Mouse (Mus musculus) right cerebral cortex, adult 2 months (tissue): ENCODE results near the gene Hibch.
"Not testable (repeated sequence)": the region's sequence is repeated elsewhere in the genome, so short reads cannot be mapped to it uniquely, and the experiment has no call there.

Experiments
- DNase-seq, 2 experiments: peaks; one replicate each; pipeline ENCODE4 v3.0.0; 2021 to 2022; ENCODE audit warnings: low spot score in 2 of 2

Hibch gene

DNA sequence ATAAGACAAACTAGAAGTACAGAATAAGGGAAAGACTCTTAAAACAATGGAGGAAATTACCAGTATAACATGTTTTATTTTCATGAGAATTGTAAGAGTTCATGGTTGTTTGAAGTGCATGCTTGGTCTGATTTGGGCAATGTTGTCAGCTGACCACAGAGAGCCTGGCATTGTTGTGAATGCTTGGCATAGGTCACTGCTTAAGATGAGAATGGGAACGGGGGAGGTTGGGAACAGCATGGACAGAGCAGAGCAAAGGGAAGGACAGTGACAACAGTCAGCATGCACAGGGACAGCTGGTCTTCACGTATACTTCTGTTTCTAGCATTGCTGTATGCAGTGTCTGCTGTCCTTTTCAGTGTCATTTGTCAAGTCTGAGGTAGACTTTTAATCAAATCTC is 39.5 kb downstream of the Hibch start:
- no peak for DNase-seq

DNA sequence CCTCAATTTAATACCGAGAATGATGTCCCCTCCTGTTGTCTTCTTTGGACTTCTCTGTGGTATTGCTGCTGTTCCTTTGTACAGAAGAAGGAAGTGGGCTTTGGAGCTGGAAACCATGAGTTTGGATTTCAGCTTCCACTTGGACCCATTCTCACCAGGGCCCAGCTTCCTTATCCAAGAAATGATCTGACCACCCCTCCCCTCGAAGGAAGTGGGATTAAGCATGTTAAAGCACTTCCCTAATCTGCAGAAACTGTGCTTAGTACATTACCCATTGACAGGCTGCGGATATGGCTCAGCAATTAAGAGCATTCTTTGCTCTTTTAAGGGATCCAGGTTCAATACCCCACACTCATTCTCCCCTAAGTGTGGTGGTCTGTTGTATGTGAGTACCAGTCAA is 65.1 kb downstream of the Hibch start:
- no peak for DNase-seq

DNA sequence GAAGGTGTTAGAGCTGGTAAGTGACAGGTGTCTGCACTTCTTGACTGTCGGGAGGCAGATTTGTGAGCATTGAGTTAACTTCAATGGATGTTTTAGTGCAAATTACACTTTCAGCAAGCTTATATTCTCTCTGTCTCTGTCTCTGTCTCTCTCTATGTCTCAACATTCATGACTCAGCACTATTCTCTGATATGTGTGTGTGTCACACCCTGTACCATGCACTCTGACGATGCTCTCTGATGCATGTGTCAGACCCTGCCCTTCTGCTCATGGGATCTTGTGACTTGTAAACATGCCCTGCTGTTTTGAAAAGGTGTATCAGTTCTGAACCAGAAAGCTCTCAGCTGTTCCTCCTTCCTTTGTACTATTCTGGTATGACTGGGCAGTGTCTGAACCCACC is 71.9 kb downstream of the Hibch start:
- DNase-seq, result no peak

DNA sequence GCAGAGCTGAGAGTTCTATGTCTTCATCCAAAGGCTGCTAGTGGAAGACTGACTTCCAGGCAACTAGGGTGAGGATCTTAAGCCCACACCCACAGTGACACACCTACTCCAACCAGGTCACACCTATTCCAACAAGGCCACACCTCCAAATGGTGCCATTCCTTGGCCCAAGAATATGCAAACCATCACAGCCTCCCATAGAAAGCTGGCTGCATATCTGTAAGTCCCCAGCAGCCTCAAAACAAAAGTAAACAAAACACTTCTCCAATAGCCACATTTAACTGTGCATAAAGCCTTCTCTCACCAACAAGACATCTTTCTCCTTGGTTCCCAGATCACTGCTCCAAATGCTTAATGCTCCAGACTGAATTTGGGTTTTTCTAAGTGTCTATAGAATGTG is 74.2 kb downstream of the Hibch start:
- DNase-seq, result not testable (repeated sequence)

DNA sequence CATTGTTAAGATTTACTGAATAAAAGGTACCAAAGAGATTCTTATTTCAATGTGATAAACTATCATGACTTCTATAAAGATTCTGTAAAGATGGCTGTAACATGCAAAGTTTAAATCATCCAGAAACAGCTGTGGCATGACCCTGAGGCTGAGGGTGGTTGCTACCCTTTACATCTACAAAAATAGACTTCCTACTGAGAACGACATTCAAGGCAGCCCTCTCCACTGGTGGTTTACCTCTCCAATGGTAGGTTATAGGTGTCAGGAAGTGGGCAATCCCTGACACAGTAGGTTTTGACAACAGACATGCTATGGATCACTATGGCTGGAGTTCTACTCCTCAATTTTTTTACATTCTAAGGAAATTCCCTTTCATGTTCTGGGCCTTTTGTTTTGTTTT is 79.8 kb downstream of the Hibch start:
- DNase-seq, result not testable (repeated sequence)

DNA sequence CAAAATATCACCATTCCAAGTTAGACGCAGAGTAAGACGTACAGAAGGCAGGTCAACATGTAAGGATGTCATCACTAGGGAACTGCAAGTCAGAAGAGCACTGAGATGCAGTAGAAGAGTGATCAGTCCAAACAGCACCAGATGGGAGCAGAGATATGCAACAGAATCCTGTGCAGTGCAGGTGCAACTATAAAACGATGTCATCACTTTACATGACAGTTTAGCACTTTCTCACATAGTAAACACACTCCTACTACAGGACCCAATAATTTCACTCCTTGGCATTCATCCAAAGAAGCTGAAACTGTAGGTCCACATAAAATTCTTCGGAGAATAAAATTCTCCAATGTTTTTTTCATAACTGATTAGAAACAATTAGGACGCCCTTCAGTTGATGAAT is 89.8 kb downstream of the Hibch start:
- no peak for DNase-seq

DNA sequence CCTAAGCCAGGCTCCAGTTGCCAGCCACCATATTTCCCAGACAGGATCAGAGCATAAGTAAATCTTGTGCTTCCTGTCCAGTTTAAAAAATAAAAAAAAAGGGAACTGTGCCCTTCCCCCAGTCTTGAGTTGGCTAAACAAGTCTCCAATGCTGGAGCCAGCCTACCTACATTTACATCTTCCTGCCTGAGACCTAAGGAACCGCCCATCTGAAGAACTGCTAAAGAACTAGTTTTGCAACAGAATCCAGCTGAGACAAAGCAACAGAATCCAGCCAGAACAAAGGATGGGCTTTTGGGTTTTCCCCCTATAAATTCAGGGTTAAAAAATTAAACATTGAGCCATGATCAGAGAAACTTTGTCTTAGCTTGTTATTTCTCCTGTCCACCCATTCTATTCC is 94.3 kb downstream of the Hibch start:
- DNase-seq, result no peak

DNA sequence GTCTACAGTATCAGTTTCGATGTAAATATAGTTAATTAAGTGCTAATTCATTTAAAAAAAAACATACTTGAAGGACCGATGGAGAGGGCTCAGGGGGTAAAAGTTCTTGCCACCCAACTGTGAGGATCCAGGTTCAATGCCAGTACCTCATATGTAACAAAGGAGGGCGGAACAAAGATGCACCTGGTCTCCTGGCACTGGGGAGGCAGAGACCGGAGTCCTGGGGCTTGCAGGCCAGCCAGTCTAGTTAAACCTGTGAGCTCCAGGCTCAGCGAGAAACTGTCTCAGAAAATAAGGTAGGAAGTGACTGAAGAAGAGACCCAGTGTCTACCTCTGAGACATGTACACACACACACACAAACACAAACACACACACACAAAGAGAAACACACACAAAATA is 103.2 kb downstream of the Hibch start:
- no peak for DNase-seq

DNA sequence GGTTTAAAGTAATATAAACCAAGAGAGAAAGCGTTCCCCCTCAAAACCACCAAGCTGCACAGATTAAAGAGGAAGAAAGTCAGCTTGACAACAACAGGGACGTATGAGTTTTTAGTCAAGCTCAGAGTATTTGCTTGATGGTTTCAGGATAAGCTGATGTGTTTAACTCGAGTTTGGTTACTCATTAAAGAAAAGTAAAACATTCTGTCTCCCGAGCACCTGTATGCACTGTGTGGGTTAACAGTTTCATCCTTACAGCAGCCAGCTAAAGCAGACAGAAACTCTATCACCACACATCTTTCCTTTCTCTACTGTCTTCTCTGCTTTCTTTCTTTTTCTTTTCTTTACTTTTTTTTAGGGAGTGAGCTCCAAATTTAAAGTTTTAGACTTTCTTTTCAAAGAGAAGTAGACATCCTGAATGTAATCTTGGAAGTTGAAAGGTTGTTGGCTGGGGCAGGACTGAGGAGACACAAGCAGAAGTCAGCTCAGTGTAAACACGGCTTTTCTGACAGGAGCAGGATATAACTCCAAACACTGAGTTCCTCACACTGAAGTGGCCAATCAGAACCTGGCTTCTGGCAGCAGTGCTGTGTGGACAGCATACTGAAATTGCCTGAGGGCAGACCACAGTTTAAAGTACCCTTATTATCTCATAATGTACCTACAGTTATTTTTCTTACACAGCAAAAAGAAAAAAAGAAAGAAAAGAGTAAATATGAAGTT is 106.6 kb downstream of the Hibch start:
- no peak for DNase-seq

DNA sequence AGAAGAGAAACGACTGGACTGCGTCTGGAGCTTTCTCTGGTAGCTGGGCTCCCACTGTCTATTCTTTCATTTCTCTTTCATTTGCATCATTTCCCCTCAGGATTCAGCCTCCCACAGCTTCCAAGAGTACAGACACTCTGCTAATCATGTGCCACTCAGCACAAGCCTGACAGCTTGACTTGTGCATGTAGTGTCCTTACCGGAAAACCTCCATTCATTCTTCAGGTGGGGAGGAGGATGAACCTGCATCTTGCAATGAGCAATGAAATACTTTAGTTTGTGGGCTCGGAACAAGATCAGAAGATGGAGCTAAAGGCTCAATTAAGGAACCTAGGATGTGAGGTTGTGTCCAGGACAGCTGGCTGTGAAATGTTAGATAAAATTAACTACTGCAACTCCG is 107.4 kb downstream of the Hibch start:
- peak; percentile 32 to 36 for DNase-seq

DNA sequence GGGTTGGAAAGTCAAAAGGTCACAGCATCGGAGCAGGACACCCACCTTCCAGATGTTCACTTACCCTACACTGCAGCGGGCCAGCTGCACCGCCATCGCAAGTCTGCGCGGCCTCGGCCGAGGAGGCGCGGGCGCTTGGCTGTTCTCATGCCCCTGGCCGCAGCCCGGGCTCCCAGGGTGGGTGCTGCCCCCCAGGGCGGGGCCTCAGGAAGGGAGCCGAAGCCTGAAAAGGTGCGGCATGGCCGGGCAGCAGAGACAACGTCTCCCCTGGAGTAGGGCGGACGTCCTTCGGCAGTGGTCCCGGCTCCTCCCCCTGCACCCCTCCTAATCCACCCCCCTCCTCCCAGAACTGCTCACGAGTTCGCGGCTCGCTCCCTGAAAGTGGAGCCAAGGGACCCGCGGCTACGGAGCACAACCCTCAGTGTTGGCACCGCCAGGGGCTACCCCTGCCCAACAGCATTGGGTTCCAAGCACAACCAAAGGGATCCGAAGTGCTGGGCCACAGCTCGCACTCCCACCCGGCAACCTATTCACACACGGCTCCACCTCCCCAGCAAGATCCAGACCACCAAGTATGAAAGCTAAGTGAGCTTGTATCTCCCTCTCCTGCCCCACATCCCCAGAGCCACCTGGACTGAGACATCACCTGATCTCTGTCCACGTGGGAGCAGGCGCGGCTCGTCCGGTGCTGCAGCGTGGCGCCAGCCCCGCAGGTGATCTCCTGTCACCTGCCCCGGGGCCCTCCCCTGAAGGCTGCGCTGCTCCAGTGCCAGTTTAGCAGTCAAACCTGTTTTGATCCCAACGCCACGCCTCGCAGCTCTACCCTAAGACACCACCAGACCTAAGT is 108.0 kb downstream of the Hibch start:
- peak in 1 of 2 experiments; percentile 28 for DNase-seq

DNA sequence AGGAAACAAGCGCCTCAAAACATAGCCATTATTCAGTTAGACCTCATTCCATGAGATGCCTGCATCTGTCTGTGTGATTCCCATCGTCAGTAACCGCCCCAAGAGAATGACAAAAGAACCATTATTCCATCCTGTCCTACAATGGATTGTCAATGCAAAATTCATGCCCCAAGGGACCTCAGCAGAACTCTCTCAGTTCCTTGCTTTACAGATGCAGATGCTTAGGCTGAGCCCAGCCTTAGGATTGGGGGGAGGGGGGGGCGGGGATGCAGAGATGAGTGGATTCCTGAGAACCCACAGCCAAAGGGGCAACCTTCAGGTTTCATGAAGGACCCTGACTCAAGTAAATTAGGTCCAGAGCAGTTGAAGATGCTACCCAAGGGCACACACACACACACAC is 108.8 kb downstream of the Hibch start:
- no peak for DNase-seq

DNA sequence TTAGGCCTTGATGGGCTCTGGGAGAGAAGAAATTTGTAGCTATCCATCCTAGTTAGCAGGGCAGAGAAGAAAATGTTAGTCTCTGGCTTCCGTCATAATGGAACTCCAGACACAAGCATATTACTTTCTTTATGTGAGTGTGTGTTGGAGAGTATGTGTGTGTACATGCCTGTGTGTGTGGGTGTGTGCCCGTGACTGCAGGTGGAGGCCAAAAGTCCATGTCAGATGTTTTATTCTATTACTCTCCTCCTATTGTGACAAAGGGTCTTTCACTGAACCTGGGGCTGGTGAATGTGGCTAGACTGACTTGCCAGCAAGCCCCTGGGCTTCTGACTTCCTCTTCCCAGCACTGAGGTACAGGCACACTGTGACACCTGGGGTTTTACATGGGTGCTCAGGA is 109.7 kb downstream of the Hibch start:
- DNase-seq, result no peak

DNA sequence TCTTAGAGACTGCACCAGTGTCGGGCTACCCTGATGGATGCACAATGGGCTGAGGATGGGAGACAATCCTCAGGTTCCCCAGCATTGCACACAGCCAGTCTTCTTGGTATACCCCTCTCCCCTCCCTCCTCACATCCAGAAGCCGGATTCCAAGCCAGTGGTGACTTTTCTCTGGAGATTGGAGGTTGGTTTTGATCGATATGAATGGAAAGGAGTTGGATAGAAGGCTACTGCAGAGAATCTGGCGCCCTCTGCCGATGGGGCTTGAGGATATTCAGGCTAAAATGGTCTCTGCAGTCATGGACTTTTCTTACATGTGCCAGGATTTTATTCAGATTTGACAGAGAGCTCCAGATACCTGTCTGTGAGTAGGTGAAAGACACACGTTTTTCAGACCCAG is 110.4 kb downstream of the Hibch start:
- peak; percentile 67 to 70 for DNase-seq

DNA sequence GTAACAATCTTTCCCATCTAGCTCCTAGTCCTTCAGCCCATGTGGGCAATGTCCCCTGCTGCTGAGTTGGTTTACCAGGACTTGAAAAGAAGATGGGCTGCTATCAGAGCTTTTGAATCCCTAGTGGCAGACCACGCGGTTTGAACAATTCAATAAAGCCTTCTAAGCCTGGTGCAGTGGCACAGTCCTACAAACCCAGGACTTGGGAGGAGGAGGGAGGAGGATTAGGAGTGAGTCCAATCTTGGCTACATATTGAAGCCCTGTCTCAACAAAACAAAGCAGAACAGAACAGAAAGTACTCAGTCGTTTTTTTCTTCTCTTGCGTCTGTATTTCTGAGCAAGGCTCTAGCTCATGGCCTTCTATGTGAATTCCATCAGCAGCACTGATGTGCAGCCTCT is 112.0 kb downstream of the Hibch start:
- no peak for DNase-seq

DNA sequence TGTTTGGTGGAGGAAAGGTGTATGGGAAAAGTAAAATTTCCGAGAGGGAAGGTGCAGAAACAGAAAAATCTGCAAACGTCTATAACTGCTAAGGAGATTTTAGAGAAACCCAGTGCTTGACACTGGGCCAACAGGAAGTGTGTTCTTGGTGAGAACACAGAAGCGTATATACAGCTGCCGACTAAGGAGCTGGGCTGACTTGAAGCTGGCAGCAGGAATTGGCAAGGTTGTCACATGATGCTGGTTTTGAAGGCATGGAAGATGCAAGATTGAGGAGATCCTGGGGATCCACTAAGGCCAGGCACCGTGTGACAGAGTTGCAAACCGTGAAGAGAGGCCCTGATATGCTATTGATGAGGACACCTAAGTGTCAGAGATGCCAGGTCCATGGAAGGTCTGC is 115.5 kb downstream of the Hibch start:
- DNase-seq, result no peak

DNA sequence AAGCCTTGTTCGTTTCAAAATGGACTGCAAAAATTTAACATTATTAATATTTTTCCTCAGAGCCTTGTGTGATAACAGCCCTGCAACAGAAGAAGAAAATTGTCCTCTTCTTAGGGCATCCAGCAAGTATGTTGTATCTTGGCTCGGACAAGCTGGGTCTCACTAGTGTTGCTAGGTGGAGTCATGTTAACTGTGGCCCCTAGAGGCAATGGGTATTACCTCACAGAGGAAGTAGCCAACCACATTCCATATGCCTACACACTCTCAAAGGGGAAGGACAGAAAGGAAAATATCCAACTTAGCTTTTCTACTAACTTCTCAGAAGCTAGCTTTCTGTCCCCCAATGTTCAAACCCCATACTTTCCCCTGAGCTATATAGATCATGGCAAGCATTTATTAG is 118.4 kb downstream of the Hibch start:
- no peak for DNase-seq

DNA sequence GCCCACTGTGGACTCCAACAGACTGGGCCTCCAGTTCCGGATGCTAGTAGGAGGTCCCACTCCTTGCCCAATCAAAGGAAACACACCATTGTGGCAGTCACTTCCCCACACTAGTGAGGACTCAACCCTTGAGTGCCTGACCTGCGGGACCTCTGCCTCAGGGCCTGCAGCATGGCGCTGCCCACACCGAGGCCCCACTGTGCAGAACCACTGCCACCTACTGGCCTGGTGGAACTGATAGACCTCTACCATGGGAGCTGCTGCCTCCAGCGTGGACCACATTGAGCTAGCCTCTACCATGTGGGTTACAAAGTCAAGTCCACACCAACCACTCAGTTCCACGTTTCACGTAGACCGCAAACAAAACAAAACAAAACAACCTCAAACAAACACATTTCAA is 119.9 kb downstream of the Hibch start:
- DNase-seq, result no peak
